Mouse (Mus musculus): ENCODE results near the gene Apoh. TPM values are rescaled to one million over a fixed set of nuclear protein-coding genes. Genes with fewer than 3 reads are reported as not detected.

Apoh gene
- polyA plus RNA-seq, 1 experiment, result 1.9 TPM

- Histone ChIP-seq H3K4me1 (ENCODE audit: control insufficient read depth, insufficient read depth, low read length) (peaks cover 2% of the 10 kb centered on the region; the same call in 1 of the 2 replicates), H3K4me3 (replicated peaks; ENCODE audit: extremely low read depth, low read depth, low read length) (no peak overlapping the region)
- WGBS, result 18% methylated on average over 5 of the region's 5 CpGs
- DNase-seq, result no peak
- TF ChIP-seq POLR2A (IDR thresholded peaks at IDR 0.05; ENCODE audit: borderline replicate concordance, extremely low read depth, low read depth, low read length), result no peak
These were observed 81.0 kb downstream of the Apoh start for GRCm38 (mm10) chr11:108424111-108424510.

GRCm38 (mm10) chr11:108424889-108425591 is 81.9 kb downstream of the Apoh start, which contains the start of gene Cep112:
Gene Cep112 (plus strand): TSS chr11:108425192.
- TF ChIP-seq POLR2A (IDR thresholded peaks at IDR 0.05; ENCODE audit: borderline replicate concordance, extremely low read depth, low read depth, low read length) (no peak), CTCF (IDR thresholded peaks at IDR 0.05; ENCODE audit: insufficient read depth, low read length) (no peak)
- WGBS, result under 1% methylated on average over 59 of the region's 61 CpGs
- peak; percentile 93 for DNase-seq
- Histone ChIP-seq H3K4me3 (replicated peaks; ENCODE audit: extremely low read depth, low read depth, low read length) (peak within 1 kb of the TSS; percentile 50), H3K4me1 (ENCODE audit: control insufficient read depth, insufficient read depth, low read length) (peaks cover 2% of the 10 kb centered on the region; the same call in 1 of the 2 replicates)

GRCm38 (mm10) chr11:108425592-108425921 is 82.4 kb downstream of the Apoh start:
- 9% methylated on average over 14 of the region's 14 CpGs for WGBS
- Histone ChIP-seq H3K4me1 (ENCODE audit: control insufficient read depth, insufficient read depth, low read length) (peaks cover 2% of the 10 kb centered on the region; the same call in 1 of the 2 replicates), H3K4me3 (replicated peaks; ENCODE audit: extremely low read depth, low read depth, low read length) (peak overlapping the region; percentile 50)
- DNase-seq, result no peak
- no peak for TF ChIP-seq CTCF (IDR thresholded peaks at IDR 0.05; ENCODE audit: insufficient read depth, low read length)
- TF ChIP-seq POLR2A (IDR thresholded peaks at IDR 0.05; ENCODE audit: borderline replicate concordance, extremely low read depth, low read depth, low read length), result no peak

- no peak overlapping the region for H3K4me3 ChIP-seq (replicated peaks; ENCODE audit: extremely low read depth, low read depth, low read length)
These were observed 82.9 kb downstream of the Apoh start for GRCm38 (mm10) chr11:108426086-108426485.

GRCm38 (mm10) chr11:108427191-108427590 is 84.0 kb downstream of the Apoh start:
- TF ChIP-seq POLR2A (IDR thresholded peaks at IDR 0.05; ENCODE audit: borderline replicate concordance, extremely low read depth, low read depth, low read length) (no peak), CTCF (IDR thresholded peaks at IDR 0.05; ENCODE audit: insufficient read depth, low read length) (no peak)
- no peak for DNase-seq
- 48% methylated on average over 6 of the region's 6 CpGs for WGBS
- peaks cover 2% of the 10 kb centered on the region; the same call in 1 of the 2 replicates for H3K4me1 ChIP-seq (ENCODE audit: control insufficient read depth, insufficient read depth, low read length)
- H3K4me3 ChIP-seq (replicated peaks; ENCODE audit: extremely low read depth, low read depth, low read length), result no peak overlapping the region

More at GRCm38 (mm10) chr11:108426086-108426485, 82.9 kb downstream of the Apoh start:
- H3K4me1 ChIP-seq (ENCODE audit: control insufficient read depth, insufficient read depth, low read length), result peaks cover 2% of the 10 kb centered on the region; the same call in 1 of the 2 replicates
- TF ChIP-seq POLR2A (IDR thresholded peaks at IDR 0.05; ENCODE audit: borderline replicate concordance, extremely low read depth, low read depth, low read length) (no peak), CTCF (IDR thresholded peaks at IDR 0.05; ENCODE audit: insufficient read depth, low read length) (no peak)
- WGBS, result 81% methylated on average over 3 of the region's 3 CpGs
- no peak for DNase-seq

- TF ChIP-seq CTCF (IDR thresholded peaks at IDR 0.05; ENCODE audit: insufficient read depth, low read length) (no peak), POLR2A (IDR thresholded peaks at IDR 0.05; ENCODE audit: borderline replicate concordance, extremely low read depth, low read depth, low read length) (no peak)
- H3K4me1 ChIP-seq (ENCODE audit: control insufficient read depth, insufficient read depth, low read length), result peaks cover 2% of the 10 kb centered on the region; the same call in 1 of the 2 replicates
- H3K4me3 ChIP-seq (replicated peaks; ENCODE audit: extremely low read depth, low read depth, low read length), result no peak overlapping the region
- DNase-seq, result no peak
- 56% methylated on average over 2 of the region's 2 CpGs for WGBS
These were observed 85.9 kb downstream of the Apoh start for GRCm38 (mm10) chr11:108429076-108429475.

GRCm38 (mm10) chr11:108443893-108444563 is 100.9 kb downstream of the Apoh start:
- DNase-seq, result no peak
- TF ChIP-seq CTCF (IDR thresholded peaks at IDR 0.05; ENCODE audit: insufficient read depth, low read length) (no peak), POLR2A (IDR thresholded peaks at IDR 0.05; ENCODE audit: borderline replicate concordance, extremely low read depth, low read depth, low read length) (no peak)
- Histone ChIP-seq H3K4me3 (replicated peaks; ENCODE audit: extremely low read depth, low read depth, low read length) (no peak overlapping the region), H3K4me1 (ENCODE audit: control insufficient read depth, insufficient read depth, low read length) (no peaks in the 10 kb centered on the region)
- WGBS, result 70% methylated on average over 11 of the region's 11 CpGs

GRCm38 (mm10) chr11:108447148-108447547 is 104.0 kb downstream of the Apoh start:
- Histone ChIP-seq H3K4me1 (ENCODE audit: control insufficient read depth, insufficient read depth, low read length) (no peaks in the 10 kb centered on the region), H3K4me3 (replicated peaks; ENCODE audit: extremely low read depth, low read depth, low read length) (no peak overlapping the region)
- TF ChIP-seq CTCF (IDR thresholded peaks at IDR 0.05; ENCODE audit: insufficient read depth, low read length) (no peak), POLR2A (IDR thresholded peaks at IDR 0.05; ENCODE audit: borderline replicate concordance, extremely low read depth, low read depth, low read length) (no peak)
- no peak for DNase-seq

- peak; percentile 74 for DNase-seq
- Histone ChIP-seq H3K4me1 (ENCODE audit: control insufficient read depth, insufficient read depth, low read length) (no peaks in the 10 kb centered on the region), H3K4me3 (replicated peaks; ENCODE audit: extremely low read depth, low read depth, low read length) (no peak overlapping the region)
- WGBS, result 22% methylated on average over 3 of the region's 3 CpGs
- TF ChIP-seq POLR2A (IDR thresholded peaks at IDR 0.05; ENCODE audit: borderline replicate concordance, extremely low read depth, low read depth, low read length), result no peak
- TF ChIP-seq CTCF (IDR thresholded peaks at IDR 0.05; ENCODE audit: insufficient read depth, low read length), result peak; percentile 62; the same call in 1 of the 2 replicates
These were observed 106.7 kb downstream of the Apoh start for GRCm38 (mm10) chr11:108449811-108450210.
